Mouse (Mus musculus): ENCODE measurements around the gene Mdh2.
A peak's percentile ranks its signal among the peaks of the same experiment; 100 is the strongest.

Mdh2 gene

DNA sequence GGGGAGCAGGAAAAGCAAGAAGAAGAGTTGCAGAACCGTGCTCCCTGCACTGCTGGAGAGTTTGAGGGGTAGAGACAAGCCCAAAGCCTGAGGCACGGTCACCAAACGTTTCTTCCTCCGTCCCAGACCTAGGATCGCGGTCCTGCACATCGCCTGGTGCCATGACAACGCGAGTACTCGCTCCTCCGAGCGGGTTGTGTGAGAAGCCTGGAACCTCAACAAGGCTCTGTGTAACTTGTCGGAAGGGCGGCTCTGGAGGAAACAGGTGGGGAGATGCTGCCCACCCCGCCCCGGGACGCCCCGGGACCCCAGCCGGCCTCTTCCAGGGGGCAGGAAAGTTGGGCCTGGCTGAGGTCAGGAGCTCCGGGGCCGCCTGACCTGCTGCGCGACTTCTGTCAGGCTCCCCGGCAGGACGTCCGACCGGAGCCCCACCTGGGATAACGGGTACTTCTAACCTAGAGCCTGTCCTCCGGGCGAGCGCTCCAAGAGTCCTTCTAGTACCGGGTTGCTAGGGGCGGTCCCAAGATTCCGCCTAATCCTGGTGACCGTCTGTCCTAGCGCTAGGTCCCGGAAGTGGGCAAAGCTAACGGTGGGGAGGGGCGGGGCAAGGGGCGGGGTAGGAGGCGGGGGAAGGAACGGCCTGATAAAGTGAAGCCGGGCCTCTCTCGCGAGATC lies 347 bp upstream of the Mdh2 start, which contains the start of gene Styxl1:
TSS of gene Styxl1 (minus strand) at position 590 of the 675 bp plus-strand sequence.
- DNase-seq, result no peak

DNA sequence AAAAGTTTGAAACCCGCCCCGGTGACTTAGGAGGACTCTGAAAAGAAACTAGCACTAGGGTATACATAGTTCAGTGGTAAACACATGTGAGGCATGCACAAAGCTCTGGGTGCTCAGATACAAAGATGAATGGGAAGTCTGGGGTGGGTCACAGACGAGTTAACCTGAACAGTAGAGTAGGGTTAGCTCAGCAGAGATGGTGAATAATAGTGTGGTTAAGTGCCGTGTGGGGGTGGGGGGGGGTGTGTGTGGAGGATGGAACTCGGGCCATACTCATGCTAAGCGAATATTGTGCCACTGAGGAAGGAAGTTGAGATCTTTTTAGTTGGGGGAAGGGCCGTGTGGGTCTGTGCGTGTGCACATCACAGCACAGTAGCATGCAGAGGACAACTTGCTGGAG lies 2.1 kb downstream of the Mdh2 start:
- DNase-seq, result no peak

DNA sequence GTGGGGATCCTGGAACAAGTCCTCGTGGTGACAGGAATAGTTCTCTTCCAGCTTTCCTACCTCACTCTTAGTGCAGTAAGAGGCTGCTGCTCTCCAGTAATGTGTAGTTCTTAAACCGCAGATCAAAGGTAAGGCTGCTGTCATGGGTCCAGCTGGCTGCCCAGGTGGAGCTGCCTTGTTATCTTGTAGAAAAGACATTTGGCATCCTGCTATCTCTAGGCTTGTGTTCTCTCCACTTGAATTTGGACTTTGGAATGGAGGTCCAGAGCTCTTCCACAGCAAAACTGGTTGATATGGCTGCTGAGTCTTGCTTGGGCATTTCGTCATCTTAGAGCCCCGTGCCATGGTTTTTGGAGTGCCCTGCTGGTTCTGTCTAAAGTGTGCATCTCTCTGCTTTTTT lies 4.6 kb downstream of the Mdh2 start:
- no peak for DNase-seq

DNA sequence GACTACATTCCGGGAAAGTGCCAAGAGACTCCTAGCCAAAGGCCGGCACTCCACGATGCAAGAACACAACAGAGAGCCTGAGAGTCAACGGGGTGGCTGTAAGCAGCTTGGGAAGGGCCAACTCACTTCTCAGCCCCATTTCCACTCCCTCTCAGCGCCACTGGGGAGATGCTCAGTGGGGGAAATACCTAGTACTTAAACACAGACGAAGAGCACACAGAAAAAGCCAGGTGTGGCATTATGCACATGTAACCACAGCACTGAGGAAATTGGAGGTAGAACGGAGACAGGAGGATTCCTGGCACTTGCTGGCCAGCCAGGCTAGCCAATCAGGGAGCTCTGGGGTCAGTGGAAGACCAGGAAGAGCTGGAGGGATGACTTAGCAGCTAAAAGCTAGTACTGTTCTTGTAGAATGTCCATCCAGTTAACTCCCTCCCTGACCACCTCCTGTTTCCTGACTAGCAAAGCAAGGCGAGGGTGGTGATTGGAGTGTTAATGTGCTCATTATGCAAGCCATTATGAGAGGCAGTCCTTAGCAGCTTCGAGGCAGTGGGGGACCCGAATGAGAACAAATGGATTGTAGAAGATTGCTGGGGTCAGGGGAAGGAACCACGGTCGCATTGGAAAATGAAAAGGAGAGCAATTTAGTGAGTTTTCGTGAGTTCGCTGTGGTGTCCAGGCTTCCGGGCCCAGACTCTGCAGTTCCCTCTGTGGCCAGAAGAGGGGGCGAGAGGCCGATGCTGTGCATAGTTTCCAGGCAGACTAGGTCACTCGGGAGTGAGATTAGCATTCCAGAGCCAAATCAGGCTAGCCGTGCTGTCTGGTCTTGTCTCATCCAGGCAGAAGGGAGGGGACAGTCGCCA lies 15.9 kb downstream of the Mdh2 start:
- peak; percentile 93 for DNase-seq

DNA sequence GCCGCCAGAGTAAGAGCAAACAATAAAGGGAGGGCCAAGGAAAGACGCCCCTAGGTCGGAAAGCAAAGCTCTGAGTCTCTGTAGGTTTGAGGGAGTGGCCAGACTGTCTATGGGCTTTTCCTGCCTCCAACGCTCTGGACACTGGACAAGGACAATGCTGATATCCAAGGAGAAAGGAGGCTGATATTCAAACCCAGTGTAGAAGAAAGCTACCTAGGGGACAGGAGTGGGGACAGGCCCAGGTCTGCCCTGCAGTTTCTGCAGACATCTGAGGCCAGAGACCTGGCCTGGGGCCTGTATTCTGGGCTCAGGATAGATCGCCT lies 16.5 kb downstream of the Mdh2 start:
- DNase-seq, result no peak

DNA sequence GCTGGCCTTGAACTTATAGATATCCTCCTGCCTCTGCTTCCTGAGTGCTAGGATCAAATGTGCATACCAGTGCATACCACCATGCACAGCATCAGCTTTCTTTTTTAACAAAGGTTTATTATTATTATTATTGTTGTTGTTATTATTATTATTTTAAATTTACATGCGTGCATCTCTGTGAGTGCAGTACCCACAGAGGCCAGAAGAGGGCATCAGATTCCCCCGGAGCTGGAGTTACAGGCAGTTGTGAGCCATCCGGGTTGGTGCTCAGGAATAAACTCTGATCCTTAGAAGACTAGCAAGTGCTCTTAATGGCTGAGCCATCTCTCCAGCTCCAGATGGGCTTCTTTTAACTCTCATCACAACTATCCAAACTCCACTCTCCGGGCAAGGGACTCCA lies 21.5 kb downstream of the Mdh2 start:
- peak; percentile 61 for DNase-seq

DNA sequence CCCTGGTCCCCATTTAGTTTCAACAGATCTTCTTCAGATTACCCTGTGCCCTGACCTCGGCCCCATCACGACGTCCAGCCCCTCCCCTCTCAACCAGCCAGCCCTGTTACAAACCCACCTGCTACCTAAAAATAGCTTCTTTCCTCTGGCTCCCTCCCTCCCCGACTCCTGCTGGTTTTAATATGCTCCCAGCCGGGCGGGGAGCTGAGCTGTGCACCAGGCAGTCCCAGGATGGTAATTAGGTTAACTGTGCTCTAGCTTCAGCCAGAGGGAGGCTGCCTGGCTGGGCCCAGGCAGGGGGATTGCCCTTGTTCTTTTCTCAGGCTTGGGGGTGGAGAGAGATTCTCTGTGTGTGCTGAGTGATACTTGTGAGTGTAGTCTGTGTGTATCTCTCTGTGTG lies 22.6 kb downstream of the Mdh2 start:
- no peak for DNase-seq

DNA sequence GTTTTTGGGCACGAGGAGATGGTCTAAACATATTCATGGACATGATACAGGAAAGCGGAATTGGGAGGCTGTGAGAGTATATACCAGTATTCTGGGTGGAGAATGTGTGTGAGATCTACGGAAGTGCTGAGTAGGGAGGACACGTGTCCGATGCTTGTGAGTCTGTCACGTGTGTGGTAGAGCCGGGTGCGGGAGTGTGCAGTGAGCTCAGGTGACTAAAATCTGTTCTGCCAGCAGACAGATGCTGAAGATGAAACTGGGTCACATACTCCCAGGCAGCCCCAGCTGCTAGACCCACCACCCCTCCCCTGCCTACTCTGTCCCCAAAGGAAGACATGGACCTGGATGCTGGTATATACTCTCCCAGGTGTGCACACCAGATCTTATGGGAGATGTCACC lies 24.4 kb downstream of the Mdh2 start:
- DNase-seq, result no peak

DNA sequence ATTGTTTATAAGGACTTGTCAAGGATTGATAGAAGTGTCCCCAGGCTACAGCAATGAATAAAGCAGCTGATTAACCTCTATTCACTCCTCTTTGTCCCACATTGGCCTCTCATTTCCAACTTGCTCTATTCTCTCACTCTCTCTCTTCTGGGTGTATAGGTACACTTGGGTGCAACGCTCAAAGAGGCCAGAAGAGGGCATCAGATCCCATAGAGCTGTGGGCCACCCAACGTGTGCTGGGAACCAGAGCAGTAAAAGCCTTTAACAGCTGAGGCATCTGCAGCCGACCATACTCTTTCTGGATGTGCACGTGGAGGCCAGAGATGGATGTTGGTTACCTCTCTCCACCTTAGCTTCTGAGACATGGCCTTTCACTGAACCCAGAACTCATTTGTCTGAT lies 24.9 kb downstream of the Mdh2 start:
- no peak for DNase-seq

DNA sequence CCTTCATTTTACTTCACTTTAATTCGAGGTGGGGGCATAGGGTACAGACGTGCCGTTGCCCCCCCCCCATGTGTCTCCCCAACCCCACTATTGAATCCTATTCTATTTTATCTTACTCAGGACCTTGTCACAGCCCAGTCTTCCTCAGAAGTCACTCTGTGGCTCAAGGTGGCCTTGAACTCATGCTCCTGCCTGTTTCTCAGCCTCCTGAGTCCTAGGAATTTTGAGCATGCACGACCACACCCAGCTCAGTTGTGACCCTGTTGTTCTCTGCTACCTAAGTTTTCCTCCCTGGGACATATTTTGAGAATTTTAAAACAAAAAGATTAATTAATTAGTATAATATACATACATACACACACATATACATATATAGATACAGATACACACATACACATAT lies 25.4 kb downstream of the Mdh2 start:
- DNase-seq, result no peak

DNA sequence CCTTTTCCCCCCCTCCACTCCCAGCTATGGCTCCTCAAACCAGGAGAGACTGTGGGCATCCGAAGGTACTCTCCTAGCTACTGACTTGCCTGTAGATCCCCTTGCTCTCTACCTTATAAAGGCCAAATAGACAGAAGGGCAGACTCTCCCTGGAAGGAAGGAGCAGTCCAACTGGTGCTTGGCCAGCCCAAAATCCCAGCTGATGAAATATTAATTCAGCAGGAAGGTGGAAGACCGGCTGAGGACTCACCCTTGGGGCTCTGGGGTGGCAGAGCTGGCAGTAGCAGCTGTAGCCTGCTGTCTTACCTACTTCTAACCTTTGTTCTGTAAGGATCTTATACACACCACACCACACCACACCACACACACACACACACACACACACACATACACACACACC lies 26.5 kb downstream of the Mdh2 start:
- DNase-seq, result no peak

DNA sequence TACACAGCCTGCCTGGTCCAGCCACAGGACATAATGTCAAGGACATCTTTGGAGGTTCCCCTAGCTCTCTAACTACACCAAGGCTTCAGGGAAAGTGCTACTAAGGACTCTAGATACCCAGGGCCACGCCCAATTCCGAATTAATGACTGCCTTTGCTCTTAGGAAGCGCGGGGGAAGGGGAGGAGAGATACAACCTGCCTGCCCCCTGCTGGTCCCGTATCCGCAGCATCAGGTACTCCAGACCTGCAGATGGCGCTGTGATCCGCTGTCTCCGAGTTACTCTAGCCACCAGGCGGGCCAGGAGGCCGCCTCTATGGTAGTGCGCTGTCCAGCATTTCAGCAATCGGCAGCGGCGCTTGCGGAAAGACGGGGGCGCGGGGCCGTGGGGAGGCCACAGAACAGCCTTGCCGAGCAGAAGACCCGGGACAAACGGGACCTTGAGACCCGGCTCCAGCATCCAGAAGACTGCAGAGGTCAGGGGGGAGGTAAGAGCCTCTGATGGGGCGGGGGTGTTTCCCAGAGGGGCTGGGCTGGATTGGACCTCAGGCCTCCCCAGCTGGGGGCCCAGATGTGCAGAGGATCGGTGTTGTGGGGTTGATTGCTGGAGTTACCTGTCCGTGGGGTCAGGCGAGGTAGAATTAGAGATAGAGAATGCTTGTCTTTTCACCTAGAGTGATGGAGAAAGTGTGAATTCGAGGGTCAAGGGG lies 28.4 kb downstream of the Mdh2 start, which contains the start of gene Srrm3:
TSS of gene Srrm3 (plus strand) at position 336 of the 708 bp plus-strand sequence.
- peak; percentile 98 for DNase-seq

DNA sequence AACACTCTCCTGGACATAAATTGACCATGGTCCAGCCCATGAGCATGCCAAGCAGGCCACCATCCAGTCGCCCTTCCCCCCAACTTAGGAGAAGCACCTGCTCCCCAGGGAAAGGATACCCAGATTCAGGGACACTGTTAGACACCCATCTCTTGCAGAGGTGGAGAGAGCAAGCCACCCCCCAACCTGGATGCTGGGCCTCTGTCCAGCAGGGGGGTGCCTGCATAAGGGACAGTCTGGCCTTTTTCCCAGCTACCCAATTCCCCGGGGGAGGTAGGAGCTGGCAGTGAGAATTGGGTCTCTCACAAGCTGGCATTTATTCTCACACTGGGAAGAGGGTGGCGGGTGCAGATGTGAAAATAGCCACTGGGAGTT lies 29.0 kb downstream of the Mdh2 start:
- no peak for DNase-seq

DNA sequence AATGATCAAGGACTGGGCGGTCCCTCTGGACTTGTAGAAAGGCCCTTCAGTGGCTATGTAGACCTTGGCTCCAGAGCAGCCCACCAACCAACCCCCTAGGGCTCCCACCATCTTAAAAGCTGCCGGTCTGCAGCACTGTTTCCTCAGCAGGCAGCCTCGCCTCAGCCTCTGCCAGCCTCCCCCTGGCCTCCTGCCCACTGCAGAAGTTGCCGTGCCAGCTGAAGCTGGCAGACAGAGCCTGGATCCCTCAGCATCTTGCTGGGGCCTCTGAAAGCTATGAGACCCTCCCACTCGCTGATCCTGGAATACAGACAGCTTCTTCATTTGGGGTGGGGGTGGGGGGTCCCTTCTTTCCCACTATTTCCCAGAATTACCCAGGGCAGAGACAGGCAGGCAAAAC lies 34.7 kb downstream of the Mdh2 start:
- peak; percentile 84 for DNase-seq

DNA sequence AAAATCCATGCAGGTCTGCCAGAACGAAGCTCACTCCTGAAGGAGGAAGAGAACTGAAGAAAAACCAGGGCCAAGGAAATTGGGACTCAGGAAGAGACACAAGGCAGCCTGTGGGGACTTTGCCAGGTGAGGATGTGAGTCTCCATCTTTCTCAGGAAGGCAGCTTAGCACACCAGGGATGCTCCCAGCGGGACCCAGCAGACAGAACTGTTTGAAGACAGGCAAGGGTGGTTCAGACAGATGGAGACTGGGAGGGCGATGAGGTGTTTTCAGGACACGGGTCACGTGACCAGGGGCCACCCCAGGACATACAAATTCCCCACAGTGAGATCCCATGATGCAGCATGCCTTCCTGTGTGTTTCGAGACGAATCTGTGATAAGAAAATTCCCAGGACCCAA lies 40.2 kb downstream of the Mdh2 start:
- DNase-seq, result peak; percentile 37

DNA sequence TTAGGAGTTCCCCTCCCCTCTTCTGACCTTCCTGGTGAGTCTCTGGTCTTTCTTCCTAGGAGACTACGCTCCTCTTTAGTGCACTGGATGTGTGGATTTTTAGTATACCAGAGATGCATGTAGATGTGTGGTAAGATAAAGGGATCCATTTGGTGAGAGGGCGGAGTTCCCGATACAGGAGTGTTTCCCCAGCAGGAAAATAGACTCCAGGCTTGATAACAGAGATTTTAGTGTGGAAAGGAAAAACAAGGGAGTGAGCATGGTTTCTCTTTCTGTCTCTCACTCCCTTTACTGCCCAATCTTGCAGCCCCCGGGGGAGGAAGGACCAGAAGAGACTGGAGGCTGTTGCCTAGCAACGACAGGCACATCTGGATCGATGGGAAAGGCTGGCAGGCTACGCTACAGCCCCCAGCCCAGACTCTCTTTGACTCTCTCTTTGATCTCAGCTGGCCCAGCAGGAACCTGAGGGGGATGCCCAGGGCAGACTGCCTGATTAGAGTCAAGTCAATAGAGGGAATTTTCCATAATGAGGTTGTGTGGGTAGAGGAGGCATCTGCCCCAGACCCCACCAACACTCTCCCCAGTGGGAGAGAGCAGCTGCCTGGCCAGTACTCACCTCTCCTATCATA lies 44.1 kb downstream of the Mdh2 start:
- no peak for DNase-seq

DNA sequence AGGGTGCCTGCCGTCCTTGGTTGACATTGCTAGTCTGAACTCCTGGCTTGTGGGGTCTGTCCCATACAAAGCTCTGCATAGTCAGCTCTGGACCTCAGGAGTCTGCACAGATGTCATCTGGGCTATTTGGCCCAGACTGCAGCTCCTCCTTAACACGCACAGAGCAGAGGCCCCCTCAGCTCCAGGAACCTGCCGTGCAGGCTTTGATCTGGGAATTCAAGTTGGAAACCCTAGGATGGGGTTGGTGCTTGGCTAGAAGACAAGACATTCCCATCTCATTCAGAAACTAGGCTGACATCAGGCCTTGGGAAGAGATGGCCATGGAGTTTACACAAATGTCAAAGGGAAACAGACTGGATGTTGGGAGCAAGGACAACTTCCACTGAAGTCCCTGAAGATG lies 46.2 kb downstream of the Mdh2 start:
- no peak for DNase-seq

DNA sequence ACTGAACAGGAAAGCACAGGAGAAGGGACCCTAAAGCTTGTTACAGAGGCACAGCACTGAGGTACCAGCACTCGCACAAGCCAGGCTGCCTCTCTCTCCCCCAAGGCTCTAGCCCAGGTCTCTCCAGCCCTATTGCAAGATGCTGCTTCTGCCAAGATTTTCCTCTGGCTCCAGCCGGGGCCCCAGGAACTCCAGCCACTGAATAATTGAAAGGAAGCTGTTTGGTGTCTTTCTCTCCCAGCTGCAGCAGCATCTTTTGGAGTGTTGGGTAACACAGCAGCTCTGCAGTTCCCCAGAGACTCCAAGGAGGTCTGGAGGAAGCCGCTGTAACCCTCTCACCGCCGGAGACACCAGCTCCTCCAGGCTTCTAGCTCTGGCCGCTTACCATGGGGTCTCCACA lies 47.9 kb downstream of the Mdh2 start:
- no peak for DNase-seq

DNA sequence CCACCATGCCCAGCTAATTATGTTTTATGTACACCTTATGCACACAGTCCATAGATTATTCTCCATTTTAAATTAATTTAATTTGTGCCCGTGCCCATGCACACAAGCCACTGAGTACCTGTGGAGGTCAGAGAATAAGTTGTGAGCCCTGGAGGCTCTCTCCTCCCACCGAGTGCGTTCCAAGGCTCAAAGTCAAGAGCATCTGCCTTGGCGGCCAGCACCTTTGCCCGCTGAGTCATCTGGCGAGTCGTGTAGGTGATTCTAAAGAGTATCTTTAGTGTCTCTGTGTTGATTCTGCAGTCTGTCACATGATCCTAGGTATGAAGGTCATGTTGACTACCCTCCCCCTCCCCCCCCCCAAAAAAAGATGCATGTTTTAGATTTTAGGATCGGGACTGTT lies 51.1 kb downstream of the Mdh2 start:
- DNase-seq, result no peak

DNA sequence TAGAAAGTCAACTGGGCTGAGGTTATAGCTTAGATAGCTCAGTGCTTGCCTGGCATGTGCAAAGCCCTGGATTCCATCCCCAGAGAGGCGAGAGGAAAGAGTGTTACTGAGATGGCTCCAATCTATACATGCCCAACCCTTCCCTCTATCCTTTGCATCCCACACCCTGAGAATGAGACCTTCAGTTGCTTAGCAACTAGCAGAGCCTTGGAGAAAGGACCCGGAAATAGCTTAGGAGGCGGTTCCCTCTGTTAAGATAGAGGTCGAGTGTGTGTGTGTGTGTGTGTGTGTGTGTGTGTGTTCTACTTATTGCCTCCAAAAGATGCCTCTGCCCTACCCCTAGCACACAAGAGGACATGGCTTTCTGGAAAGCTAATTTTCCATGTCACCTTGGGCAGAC lies 54.4 kb downstream of the Mdh2 start:
- no peak for DNase-seq

DNA sequence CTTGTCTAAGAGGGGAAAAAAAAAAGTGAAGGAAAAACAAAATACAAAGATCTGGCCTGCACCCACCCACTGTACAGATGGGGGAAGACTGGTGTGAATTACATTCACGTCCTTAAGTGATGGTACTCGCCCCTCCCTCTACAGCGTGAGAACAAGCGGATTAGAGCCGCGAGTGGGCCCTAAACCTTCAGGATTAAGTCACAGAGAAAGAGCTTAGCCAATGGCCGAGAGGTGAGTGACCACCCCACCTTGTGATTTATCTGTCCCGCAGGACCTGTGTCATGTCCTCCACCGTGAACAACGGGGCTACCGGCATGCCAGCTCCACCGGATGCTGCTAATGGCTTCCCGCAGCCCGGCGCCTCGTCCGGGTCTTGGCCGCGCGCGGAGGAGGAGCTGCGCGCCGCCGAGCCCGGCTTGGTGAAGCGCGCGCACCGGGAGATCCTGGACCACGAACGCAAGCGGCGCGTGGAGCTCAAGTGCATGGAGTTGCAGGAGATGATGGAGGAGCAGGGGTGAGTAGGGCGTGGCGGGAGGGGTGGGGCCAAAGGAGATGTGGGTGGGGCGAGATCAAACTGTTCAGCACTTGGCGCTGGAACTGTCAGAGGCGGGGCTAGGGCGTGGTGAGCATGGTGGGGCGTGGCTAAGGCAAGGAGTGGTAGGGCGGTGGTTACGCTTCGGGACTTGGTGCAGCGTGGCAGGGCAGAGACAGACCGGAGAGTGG lies 56.6 kb downstream of the Mdh2 start:
- DNase-seq, result peak; percentile 81

DNA sequence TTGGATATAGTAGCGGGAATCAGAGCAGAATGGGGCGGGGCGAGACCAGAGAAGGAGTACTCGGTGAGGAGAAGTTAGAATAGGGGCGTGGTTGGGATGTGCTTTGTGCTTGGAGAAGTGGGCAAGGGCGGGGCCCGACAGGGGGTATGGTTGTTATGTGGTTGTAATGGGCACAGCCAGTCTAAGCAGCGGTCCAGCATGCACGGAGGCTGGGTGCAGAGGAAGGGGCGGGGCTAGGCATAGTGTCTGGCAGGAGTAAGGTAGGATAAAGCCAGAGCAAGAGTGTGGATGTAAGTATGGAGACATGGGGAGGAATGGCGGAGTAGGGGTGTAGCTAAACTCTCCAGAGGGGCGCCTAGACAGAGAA lies 57.2 kb downstream of the Mdh2 start:
- no peak for DNase-seq

DNA sequence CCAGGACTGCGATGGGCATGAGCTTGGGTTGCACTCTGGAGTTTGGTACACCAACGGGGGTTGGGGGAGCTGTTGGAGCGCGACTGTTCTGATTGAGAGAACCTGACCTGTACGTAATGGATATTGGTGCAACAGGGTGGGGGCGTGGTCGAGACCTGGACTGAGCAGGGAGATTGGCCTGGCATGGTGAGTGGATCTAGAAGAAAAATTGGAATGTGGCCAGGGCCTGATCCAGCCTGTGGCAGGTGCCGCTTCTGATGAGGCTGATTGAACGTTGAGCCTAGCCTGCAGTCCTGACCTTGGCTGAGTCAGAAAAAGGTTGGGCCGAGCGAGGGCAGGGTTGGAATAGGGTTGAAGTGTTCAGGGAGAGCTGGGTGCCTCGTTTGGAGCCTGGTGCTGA lies 57.7 kb downstream of the Mdh2 start:
- no peak for DNase-seq

Data from right cerebral cortex, postnatal 4 days (tissue).